Mouse (Mus musculus) midbrain, postnatal 0 days (tissue): Measurements from ENCODE around the gene Gm11084. TPM values are rescaled to one million over a fixed set of nuclear protein-coding genes. Genes with fewer than 3 reads are reported as not detected.
"Not testable (repeated sequence)": the region's sequence is repeated elsewhere in the genome, so short reads cannot be mapped to it uniquely, and the experiment has no call there.

ENCODE experiments used
- ATAC-seq: fragments of 200-750 bp; cut with Nextera tagmentation; 2 replicates; pipeline ENCODE4 v1.8.0; 2017; ENCODE audit warnings: moderate number of reproducible peaks, mild to moderate bottlenecking, moderate TSS enrichment, moderate library complexity; ENCODE audit not compliant: low FRiP score
- DNase-seq: peaks from one replicate; pipeline ENCODE4 v3.0.0-alpha.2; 2015; ENCODE audit warnings: low spot score
- H3K27ac ChIP-seq: fragments of 300-500 bp; sonication (generic); 2 replicates; pipeline ENCODE4 v1.5.1; 2014; ENCODE audit warnings: low read depth, mild to moderate bottlenecking, low read length, mixed read lengths
- H3K27me3 ChIP-seq: fragments of 300-500 bp; sonication (generic); 2 replicates; pipeline ENCODE4 v1.6.1; 2014; ENCODE audit warnings: low read length, control low read depth, mixed read lengths; ENCODE audit not compliant: insufficient read depth
- H3K36me3 ChIP-seq: fragments of 300-500 bp; sonication (generic); 2 replicates; pipeline ENCODE4 v1.6.1; 2014; ENCODE audit warnings: low read length, control low read depth, mixed read lengths; ENCODE audit not compliant: insufficient read depth
- H3K4me1 ChIP-seq: fragments of 300-500 bp; sonication (generic); 2 replicates; pipeline ENCODE4 v1.6.1; 2014; ENCODE audit warnings: mild to moderate bottlenecking, control low read depth, antibody characterized with exemption, low read length, mixed read lengths; ENCODE audit not compliant: insufficient read depth
- H3K4me2 ChIP-seq: fragments of 300-500 bp; sonication (generic); 2 replicates; pipeline ENCODE4 v1.6.1; 2014; ENCODE audit warnings: low read depth, mild to moderate bottlenecking, low read length, mixed read lengths; ENCODE audit not compliant: poor library complexity, severe bottlenecking
- H3K4me3 ChIP-seq: fragments of 300-500 bp; sonication (generic); 2 replicates; pipeline ENCODE4 v1.5.1; 2014; ENCODE audit warnings: low read depth, mild to moderate bottlenecking, low read length, moderate library complexity
- H3K9ac ChIP-seq: fragments of 300-500 bp; sonication (generic); replicated peaks from 2 replicates; pipeline ENCODE4 v1.6.1; 2014; ENCODE audit warnings: mild to moderate bottlenecking, low read length, moderate library complexity, mixed read lengths; ENCODE audit not compliant: poor library complexity, severe bottlenecking
- H3K9me3 ChIP-seq: fragments of 300-500 bp; sonication (generic); 2 replicates; pipeline ENCODE4 v1.6.1; 2016; ENCODE audit warnings: low read length, control low read depth
- CTCF ChIP-seq: IDR thresholded peaks from 2 replicates; pipeline ENCODE4 v1.5.1; 2016; ENCODE audit warnings: antibody characterized with exemption, mild to moderate bottlenecking
- WGBS: fragments of 180-500 bp; shearing (Covaris S2); extraction: QIAGEN DNeasy Blood & Tissue Kit; methylation state at CpG from one replicate; pipeline ENCODE4 v1.1.7; 2014; 5-methylcytosine and 5-hydroxymethylcytosine counted together
- polyA plus RNA-seq: library from polyadenylated mRNA; unstranded; fragments of >200 nt; fragmentation: Nextera tagmentation; extraction: Ambion mirVana; gene quantifications from 2 replicates; pipeline ENCODE4 v1.2.1, GENCODE M21; 2015
- total RNA-seq: library from RNA; depleted of rRNA; stranded (reverse); fragments of >200 nt; gene quantifications from 2 replicates; pipeline ENCODE4 v1.2.3, GENCODE M21; 2014

Gene Gm11084
- total and polyA plus RNA-seq, 2 experiments from 2014 or later, result not detected

DNA sequence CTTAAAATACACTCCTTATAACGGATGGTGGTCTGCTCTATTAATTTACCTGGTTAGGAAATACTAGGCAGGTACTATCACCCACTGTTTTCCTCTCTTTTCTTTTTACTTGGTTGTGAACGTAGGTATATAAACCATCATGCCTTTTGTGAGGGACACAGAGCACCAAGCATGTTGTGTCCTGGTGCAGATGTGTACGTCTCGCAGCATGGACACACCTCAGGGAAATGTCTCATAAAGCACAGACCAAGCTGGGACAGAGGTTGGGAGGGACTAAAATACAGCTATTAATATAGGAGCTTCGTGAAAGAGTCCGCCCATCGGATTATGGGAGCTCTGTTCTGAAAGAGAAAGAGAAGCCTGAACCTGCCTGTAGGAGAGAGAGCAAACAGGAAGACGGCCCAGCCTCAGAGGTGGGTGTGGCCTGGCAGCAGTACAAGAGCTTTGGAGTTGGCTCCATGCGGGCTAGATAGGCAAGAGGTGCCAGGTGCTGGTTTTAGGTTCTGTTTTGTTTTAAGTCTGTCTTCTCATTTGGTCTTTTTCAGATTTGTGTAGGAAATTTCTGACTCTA is 10.4 kb upstream of the Gm11084 start:
- ATAC-seq, result no peak
- Histone ChIP-seq H3K4me3 (no peak overlapping the region), H3K9ac (no peak overlapping the region), H3K27ac (no peak overlapping the region), H3K27me3 (no peaks in the 10 kb centered on the region), H3K4me1 (0 out of 2 replicates have a peak, but pooled peaks cover 3% of the 10 kb centered on the region), H3K4me2 (no peak overlapping the region), H3K9me3 (no peaks in the 10 kb centered on the region), H3K36me3 (no peaks in the 10 kb centered on the region)
- TF ChIP-seq CTCF, result no peak
- no peak for DNase-seq
- WGBS, result 65% methylated on average over 9 of the region's 9 CpGs

DNA sequence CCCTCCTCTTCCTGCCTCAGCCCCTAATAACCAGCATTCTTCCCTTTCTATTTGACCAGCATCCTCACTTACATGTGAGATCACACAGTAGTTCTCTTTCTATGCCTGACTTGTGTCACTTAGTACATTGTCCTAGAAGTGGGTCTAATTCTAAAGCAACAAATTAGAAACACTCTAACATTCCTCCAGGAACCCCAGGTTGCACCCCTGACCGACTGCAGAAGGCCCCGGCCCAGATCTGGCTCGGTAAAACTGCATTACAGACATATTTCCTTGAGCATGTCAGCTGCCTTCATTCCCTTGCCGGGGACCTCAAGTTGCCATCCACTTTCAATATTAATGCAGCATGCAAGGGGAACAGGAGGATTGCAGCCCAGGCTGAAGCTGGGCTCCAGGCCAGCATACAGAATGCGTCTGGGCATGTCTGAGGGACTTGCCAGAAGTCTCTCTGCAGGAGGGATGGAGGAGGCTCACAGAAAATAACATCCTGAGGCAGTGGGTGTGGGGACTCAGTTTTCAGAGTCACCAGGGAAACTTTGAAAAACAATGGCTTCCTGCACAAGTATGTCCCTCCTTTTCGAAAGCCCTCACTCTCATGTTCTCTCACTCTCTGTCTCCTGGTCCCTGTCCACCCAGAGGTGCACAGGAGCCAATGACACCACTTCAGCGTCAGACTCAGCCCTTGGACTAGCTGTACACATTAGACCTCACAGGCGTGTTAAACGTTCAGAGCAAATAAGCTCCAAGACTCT is 9.0 kb upstream of the Gm11084 start:
- Histone ChIP-seq H3K36me3 (no peaks in the 10 kb centered on the region), H3K4me2 (no peak overlapping the region), H3K4me3 (no peak overlapping the region), H3K27me3 (no peaks in the 10 kb centered on the region), H3K9me3 (no peaks in the 10 kb centered on the region), H3K4me1 (0 out of 2 replicates have a peak, but pooled peaks cover 3% of the 10 kb centered on the region), H3K27ac (peak overlapping the region; percentile 57; the same call in 1 of the 2 replicates), H3K9ac (no peak overlapping the region)
- no peak for TF ChIP-seq CTCF
- DNase-seq, result peak; percentile 92
- 30% methylated on average over 9 of the region's 9 CpGs for WGBS
- ATAC-seq, result no peak

DNA sequence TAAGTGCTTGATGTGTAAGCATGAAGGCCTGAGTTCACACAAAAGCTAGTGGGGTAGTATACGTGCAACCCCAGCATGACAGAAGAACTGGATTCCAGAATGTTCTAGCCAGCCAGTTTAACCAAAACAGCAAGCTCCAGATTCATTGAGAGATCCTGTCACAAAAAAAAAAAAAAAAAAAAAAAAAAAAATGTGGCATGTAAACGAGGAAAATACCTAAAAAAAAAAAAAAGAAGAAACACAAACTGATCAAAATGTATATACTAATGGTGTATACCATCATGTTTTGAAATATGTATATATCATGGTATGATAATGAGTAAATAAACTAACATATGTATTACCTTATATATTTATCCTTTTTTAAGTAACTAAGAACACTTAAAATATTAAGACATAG is 7.6 kb upstream of the Gm11084 start:
- ATAC-seq (no peak), DNase-seq (no peak)
- Histone ChIP-seq H3K36me3 (no peaks in the 10 kb centered on the region), H3K27ac (no peak overlapping the region), H3K27me3 (no peaks in the 10 kb centered on the region), H3K4me2 (no peak overlapping the region), H3K4me1 (0 out of 2 replicates have a peak, but pooled peaks cover 3% of the 10 kb centered on the region), H3K9ac (no peak overlapping the region), H3K4me3 (no peak overlapping the region), H3K9me3 (no peaks in the 10 kb centered on the region)
- TF ChIP-seq CTCF, result no peak
- 73% methylated on average over 2 of the region's 2 CpGs for WGBS

DNA sequence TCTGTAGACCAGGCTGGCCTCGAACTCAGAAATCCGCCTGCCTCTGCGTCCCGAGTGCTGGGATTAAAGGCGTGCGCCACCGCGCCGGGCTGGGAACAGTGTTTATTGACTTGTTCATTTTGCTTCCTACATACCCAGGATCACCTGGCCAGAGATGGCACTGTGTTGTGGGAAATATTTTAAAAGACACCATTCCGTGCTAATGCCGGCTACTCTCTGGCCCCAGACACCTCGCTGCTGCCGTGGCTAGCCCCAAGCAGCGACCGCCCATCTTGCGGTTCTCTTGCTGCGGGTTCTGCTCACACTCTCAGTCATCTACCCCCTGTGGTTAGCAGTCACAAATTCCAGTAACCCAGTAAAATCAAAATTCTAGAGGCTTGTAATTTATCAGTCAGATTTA is 6.0 kb upstream of the Gm11084 start:
- Histone ChIP-seq H3K4me3 (no peak overlapping the region), H3K27me3 (no peaks in the 10 kb centered on the region), H3K4me2 (no peak overlapping the region), H3K27ac (no peak overlapping the region), H3K4me1 (0 out of 2 replicates have a peak, but pooled peaks cover 3% of the 10 kb centered on the region), H3K9me3 (no peaks in the 10 kb centered on the region), H3K36me3 (no peaks in the 10 kb centered on the region), H3K9ac (no peak overlapping the region)
- TF ChIP-seq CTCF, result no peak
- WGBS, result 94% methylated on average over 17 of the region's 17 CpGs
- DNase-seq (no peak), ATAC-seq (no peak)

DNA sequence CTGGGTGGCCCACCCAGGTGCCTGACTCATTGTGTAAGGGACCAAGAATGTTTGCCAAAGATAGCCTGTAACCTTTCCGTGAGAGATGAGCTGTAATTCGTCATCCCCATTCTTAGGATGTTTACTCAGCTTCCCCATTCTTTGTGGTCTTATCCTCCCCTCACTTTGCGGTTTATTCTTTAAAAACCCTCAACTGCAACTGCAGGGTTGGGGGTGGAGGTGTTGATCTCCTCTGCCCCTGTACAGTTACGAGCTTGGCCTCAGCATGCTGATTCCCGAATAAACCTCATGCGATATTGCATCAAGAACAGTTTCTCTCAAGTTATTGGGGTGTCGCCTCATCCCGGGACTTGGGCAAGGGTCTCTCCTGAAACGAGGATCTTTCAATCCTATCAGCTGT is 2.4 kb upstream of the Gm11084 start:
- not testable (repeated sequence) for H3K4me2 ChIP-seq, H3K36me3 ChIP-seq, H3K27ac ChIP-seq, H3K4me1 ChIP-seq, H3K27me3 ChIP-seq, H3K9ac ChIP-seq, ATAC-seq, H3K9me3 ChIP-seq, DNase-seq, H3K4me3 ChIP-seq
- 92% methylated on average over 9 of the region's 9 CpGs for WGBS

DNA sequence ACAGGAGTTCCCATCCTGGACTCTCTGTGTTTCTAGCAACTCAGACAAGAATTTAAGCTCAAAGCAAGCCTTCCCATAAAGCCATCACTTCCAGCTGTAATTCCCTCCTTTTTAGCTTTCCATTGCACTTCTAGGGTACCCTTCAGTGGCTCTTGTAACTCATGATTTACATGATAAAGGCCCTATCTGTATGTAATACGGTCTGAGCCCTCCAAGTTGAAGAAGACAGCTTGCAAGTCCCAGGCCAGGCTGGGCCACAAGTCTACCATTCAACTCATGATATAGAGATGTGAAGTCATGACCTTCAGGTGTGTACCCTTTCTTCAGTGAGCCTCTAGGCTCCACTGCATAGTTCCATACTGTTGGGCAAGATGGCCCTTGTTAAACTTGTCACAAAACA is 1.0 kb downstream of the Gm11084 start:
- no peak for ATAC-seq
- H3K27ac ChIP-seq, result no peak overlapping the region
- H3K27me3 ChIP-seq, result no peaks in the 10 kb centered on the region
- no peaks in the 10 kb centered on the region for H3K36me3 ChIP-seq
- H3K9me3 ChIP-seq, result no peaks in the 10 kb centered on the region
- no peak overlapping the region for H3K9ac ChIP-seq
- no peak for DNase-seq
- TF ChIP-seq CTCF, result no peak
- no peaks in the 10 kb centered on the region for H3K4me1 ChIP-seq
- no peak overlapping the region for H3K4me3 ChIP-seq
- no peak overlapping the region for H3K4me2 ChIP-seq
- WGBS, result 19% methylated on average over 1 of the region's 1 CpGs
